Mouse (Mus musculus) myocyte (in vitro differentiated cells): ENCODE results near the gene Cryzl2.

Source experiments
- MAX ChIP-seq: IDR thresholded peaks from one replicate; pipeline ENCODE4 v1.6.1; 2011; ENCODE audit warnings: low read depth, mild to moderate bottlenecking, control low read depth
- MYOD1 ChIP-seq, 3 experiments: IDR thresholded peaks; one replicate each; pipeline ENCODE4 v1.6.1; 2011; ENCODE audit warnings: control low read depth in 2 of 3, low read depth in 2 of 3, mild to moderate bottlenecking in 2 of 3, moderate library complexity in 1 of 3; ENCODE audit not compliant: insufficient read length in 2 of 3, control insufficient read depth in 1 of 3
- MYOG ChIP-seq, 3 experiments: IDR thresholded peaks; one replicate each; pipeline ENCODE4 v1.6.1; 2011; ENCODE audit warnings: control low read depth in 2 of 3, low read depth in 2 of 3, mild to moderate bottlenecking in 2 of 3; ENCODE audit not compliant: insufficient read length in 2 of 3, control insufficient read depth in 1 of 3, insufficient read depth in 1 of 3
- POLR2A ChIP-seq: IDR thresholded peaks from one replicate; pipeline ENCODE4 v1.6.1; 2011; ENCODE audit warnings: low read depth, mild to moderate bottlenecking, control low read depth, moderate library complexity; ENCODE audit not compliant: insufficient read length
- POLR2AphosphoS2 ChIP-seq: IDR thresholded peaks from one replicate; pipeline ENCODE4 v1.6.1; 2011; ENCODE audit warnings: low read depth, control low read depth; ENCODE audit not compliant: insufficient read length

DNA sequence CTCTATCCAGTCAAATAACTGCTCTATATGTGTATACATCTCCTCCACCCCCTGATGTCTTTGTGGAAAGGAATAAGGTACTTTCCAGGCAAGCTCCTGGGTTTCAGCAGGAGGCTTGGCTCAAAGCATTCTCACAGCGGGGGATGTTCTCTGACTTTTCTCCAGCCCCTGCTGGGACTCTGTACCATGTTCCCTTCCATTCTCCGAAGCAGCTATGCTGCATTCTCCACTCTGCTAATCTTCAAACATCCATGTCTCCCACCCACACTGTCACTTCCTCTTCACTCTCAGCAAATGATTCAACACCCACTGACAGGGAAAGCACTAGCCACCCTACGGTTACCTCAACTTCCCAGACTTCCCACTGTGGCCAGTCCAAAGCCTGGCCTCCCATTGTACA, 25.1 kb upstream of the Cryzl2 start:
- TF ChIP-seq POLR2A (no peak), MAX (no peak), POLR2AphosphoS2 (no peak), MYOD1 (IDR thresholded peaks at IDR 0.05; ENCODE audit: control insufficient read depth in 1 of 3, insufficient read length in 2 of 3, low read depth in 2 of 3) (no peak), MYOG (IDR thresholded peaks at IDR 0.05; ENCODE audit: control insufficient read depth in 1 of 3, insufficient read depth in 1 of 3, insufficient read length in 2 of 3, low read depth in 2 of 3) (no peak)
